Mouse (Mus musculus): ENCODE data around the gene Gdpd3. TPM values are rescaled to one million over a fixed set of nuclear protein-coding genes. Genes with fewer than 3 reads are reported as not detected.
A peak's percentile ranks its signal among the peaks of the same experiment; 100 is the strongest.

Gene Gdpd3
- polyA plus RNA-seq, 1 experiment = 3.6 TPM

DNA sequence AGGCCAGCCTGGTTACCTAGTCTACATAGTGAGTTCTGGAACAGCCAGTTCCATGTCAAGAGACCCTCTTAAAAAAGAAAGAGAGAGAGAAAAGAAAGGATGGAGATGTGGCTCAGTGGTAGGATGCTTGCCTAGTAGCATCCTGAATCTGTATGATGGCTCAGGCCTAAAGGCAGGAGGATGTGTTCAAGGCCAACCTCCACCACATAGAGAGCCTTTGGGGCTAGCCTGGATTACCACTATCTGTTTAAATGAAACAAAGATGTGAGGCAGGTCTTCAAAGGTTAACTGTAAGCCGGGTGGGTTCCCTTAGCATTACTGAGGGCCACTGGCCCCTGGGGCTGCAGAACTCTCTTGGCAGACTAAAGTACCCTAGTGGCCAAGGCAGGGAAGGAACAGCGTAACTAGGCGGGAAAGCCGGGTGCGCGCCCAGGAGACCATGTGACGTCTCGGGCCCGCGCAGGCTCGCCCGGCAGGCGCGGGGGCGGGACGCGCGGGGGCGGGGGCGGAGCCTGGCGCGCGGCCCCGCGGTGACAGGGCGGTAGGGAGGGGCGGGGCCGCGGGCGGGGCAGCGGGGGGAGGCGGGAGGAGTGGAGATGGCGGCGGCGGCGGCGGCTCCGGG is 7.0 kb upstream of the Gdpd3 start, which contains the start of gene Mapk3:
Mapk3 (plus strand) TSS at position 552 of the 622 bp plus-strand sequence.
- Histone ChIP-seq H3K9me3 (replicated peaks; ENCODE audit: control insufficient read depth, insufficient read depth, low read length, poor library complexity, severe bottlenecking) (no peaks in the 10 kb centered on the region), H3K4me3 (ENCODE audit: low read depth, low read length) (peak within 1 kb of the TSS; percentile 82), H3K4me1 (ENCODE audit: control insufficient read depth, insufficient read depth, low read length) (peaks cover 4% of the 10 kb centered on the region), H3K9ac (ENCODE audit: low read depth, poor library complexity, severe bottlenecking) (peak within 1 kb of the TSS; percentile 65), H3K36me3 (ENCODE audit: control insufficient read depth, insufficient read depth, low read length, poor library complexity, severe bottlenecking) (peaks cover 7% of the 10 kb centered on the region; the same call in 1 of the 2 replicates), H3K27ac (ENCODE audit: insufficient read depth, low read length) (no peak within 1 kb of the TSS; the same call in 1 of the 2 replicates), H3K27me3 (ENCODE audit: control insufficient read depth, insufficient read depth, low read length, poor library complexity, severe bottlenecking) (no peaks in the 10 kb centered on the region)
- TF ChIP-seq EP300 (IDR thresholded peaks at IDR 0.05; ENCODE audit: insufficient read depth, low read depth, low read length) = 0 out of 2 replicates have a peak, but pooled peaks have one; percentile 26
- peak; percentile 40 for TF ChIP-seq POLR2A (IDR thresholded peaks at IDR 0.05; ENCODE audit: insufficient read depth, low read length)
- TF ChIP-seq CTCF (IDR thresholded peaks at IDR 0.05; ENCODE audit: low read depth, low read length) = peak; percentile 30

- H3K4me1 ChIP-seq (ENCODE audit: control insufficient read depth, insufficient read depth, low read length) = peaks cover 4% of the 10 kb centered on the region
These were observed 6.3 kb upstream of the Gdpd3 start for GRCm38 (mm10) chr7:126759672-126760390.

DNA sequence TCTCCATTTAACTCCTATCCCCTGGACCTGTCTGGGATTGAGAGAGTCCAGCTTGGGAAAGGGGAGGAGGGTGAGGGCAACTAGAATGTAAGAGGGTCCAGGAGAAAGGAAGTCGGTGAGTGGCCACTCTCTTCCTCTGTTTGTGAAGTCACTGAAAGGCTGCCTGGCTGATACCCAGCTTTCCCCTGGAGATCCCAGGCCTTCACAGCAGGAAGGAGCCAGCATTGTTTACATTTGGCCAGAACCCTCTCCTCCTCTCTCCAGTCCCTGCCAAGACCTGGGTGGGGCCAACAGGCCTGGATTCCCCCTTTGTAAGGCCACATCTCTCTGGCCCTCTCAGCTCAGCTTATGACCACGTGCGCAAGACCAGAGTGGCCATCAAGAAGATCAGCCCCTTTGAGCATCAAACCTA is 5.7 kb upstream of the Gdpd3 start:
- peak overlapping the region; percentile 82 for H3K4me3 ChIP-seq (ENCODE audit: low read depth, low read length)
- H3K9me3 ChIP-seq (replicated peaks; ENCODE audit: control insufficient read depth, insufficient read depth, low read length, poor library complexity, severe bottlenecking) = no peaks in the 10 kb centered on the region
- no peak overlapping the region; the same call in 1 of the 2 replicates for H3K27ac ChIP-seq (ENCODE audit: insufficient read depth, low read length)
- H3K36me3 ChIP-seq (ENCODE audit: control insufficient read depth, insufficient read depth, low read length, poor library complexity, severe bottlenecking) = peaks cover 17% of the 10 kb centered on the region
- H3K4me1 ChIP-seq (ENCODE audit: control insufficient read depth, insufficient read depth, low read length) = peaks cover 4% of the 10 kb centered on the region
- TF ChIP-seq EP300 (IDR thresholded peaks at IDR 0.05; ENCODE audit: insufficient read depth, low read depth, low read length) (0 out of 2 replicates have a peak, but pooled peaks have one; percentile 30), CTCF (IDR thresholded peaks at IDR 0.05; ENCODE audit: low read depth, low read length) (no peak), POLR2A (IDR thresholded peaks at IDR 0.05; ENCODE audit: insufficient read depth, low read length) (no peak)
- peak overlapping the region; percentile 65 for H3K9ac ChIP-seq (ENCODE audit: low read depth, poor library complexity, severe bottlenecking)
- no peaks in the 10 kb centered on the region for H3K27me3 ChIP-seq (ENCODE audit: control insufficient read depth, insufficient read depth, low read length, poor library complexity, severe bottlenecking)

More at GRCm38 (mm10) chr7:126759672-126760390, 6.3 kb upstream of the Gdpd3 start:
- H3K4me3 ChIP-seq (ENCODE audit: low read depth, low read length) = peak overlapping the region; percentile 82
- peaks cover 13% of the 10 kb centered on the region for H3K36me3 ChIP-seq (ENCODE audit: control insufficient read depth, insufficient read depth, low read length, poor library complexity, severe bottlenecking)
- no peaks in the 10 kb centered on the region for H3K27me3 ChIP-seq (ENCODE audit: control insufficient read depth, insufficient read depth, low read length, poor library complexity, severe bottlenecking)
- peak overlapping the region; percentile 65 for H3K9ac ChIP-seq (ENCODE audit: low read depth, poor library complexity, severe bottlenecking)
- TF ChIP-seq CTCF (IDR thresholded peaks at IDR 0.05; ENCODE audit: low read depth, low read length) = no peak
- no peak for TF ChIP-seq EP300 (IDR thresholded peaks at IDR 0.05; ENCODE audit: insufficient read depth, low read depth, low read length)
- TF ChIP-seq POLR2A (IDR thresholded peaks at IDR 0.05; ENCODE audit: insufficient read depth, low read length) = no peak
- H3K9me3 ChIP-seq (replicated peaks; ENCODE audit: control insufficient read depth, insufficient read depth, low read length, poor library complexity, severe bottlenecking) = no peaks in the 10 kb centered on the region
- H3K27ac ChIP-seq (ENCODE audit: insufficient read depth, low read length) = no peak overlapping the region; the same call in 1 of the 2 replicates

- 0 out of 2 replicates have a peak overlapping the region, but pooled peaks have one; percentile 3 for H3K27ac ChIP-seq (ENCODE audit: insufficient read depth, low read length)
- H3K9ac ChIP-seq (ENCODE audit: low read depth, poor library complexity, severe bottlenecking) = no peak overlapping the region; the same call in 1 of the 2 replicates
- no peak overlapping the region for H3K4me3 ChIP-seq (ENCODE audit: low read depth, low read length)
- peaks cover 4% of the 10 kb centered on the region for H3K4me1 ChIP-seq (ENCODE audit: control insufficient read depth, insufficient read depth, low read length)
- H3K9me3 ChIP-seq (replicated peaks; ENCODE audit: control insufficient read depth, insufficient read depth, low read length, poor library complexity, severe bottlenecking) = no peaks in the 10 kb centered on the region
- no peak for TF ChIP-seq CTCF (IDR thresholded peaks at IDR 0.05; ENCODE audit: low read depth, low read length)
- TF ChIP-seq EP300 (IDR thresholded peaks at IDR 0.05; ENCODE audit: insufficient read depth, low read depth, low read length) = no peak
- no peak for TF ChIP-seq POLR2A (IDR thresholded peaks at IDR 0.05; ENCODE audit: insufficient read depth, low read length)
- peaks cover 17% of the 10 kb centered on the region for H3K36me3 ChIP-seq (ENCODE audit: control insufficient read depth, insufficient read depth, low read length, poor library complexity, severe bottlenecking)
- no peaks in the 10 kb centered on the region for H3K27me3 ChIP-seq (ENCODE audit: control insufficient read depth, insufficient read depth, low read length, poor library complexity, severe bottlenecking)
These were observed 5.2 kb upstream of the Gdpd3 start for GRCm38 (mm10) chr7:126760956-126761355.

DNA sequence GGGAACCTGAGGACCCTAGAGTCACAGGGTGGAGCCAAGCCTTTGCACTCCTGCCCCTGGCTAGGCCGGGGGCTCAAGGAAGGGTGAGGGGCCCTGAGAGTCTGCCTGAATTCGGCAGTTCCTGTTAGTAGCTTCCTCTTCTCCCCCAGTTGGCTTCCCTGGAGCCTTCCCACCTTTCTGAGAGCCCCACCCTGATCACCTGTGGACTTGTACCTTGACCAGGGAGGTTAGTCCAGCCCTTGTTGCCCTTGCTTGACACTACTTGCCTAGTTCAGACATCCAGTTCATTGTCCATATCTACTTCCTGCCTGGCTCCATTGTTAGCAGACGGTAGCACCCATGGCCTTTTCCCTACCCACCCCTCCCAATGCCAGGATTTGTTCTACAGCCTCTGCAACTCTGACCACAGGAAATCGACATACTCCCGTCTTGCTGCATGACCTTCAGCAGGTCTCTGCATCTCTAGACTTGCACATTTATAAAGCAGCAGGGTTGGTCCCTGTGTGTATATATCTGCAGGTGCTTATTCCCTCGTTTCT is 4.5 kb upstream of the Gdpd3 start:
- Histone ChIP-seq H3K9ac (ENCODE audit: low read depth, poor library complexity, severe bottlenecking) (no peak overlapping the region), H3K27ac (ENCODE audit: insufficient read depth, low read length) (peak overlapping the region; percentile 3; the same call in 1 of the 2 replicates), H3K4me3 (ENCODE audit: low read depth, low read length) (no peak overlapping the region)

More for the DNA sequence above, 4.5 kb upstream of the Gdpd3 start:
- no peak for TF ChIP-seq EP300 (IDR thresholded peaks at IDR 0.05; ENCODE audit: insufficient read depth, low read depth, low read length)
- Histone ChIP-seq H3K4me1 (ENCODE audit: control insufficient read depth, insufficient read depth, low read length) (peaks cover 4% of the 10 kb centered on the region), H3K36me3 (ENCODE audit: control insufficient read depth, insufficient read depth, low read length, poor library complexity, severe bottlenecking) (peaks cover 17% of the 10 kb centered on the region), H3K9me3 (replicated peaks; ENCODE audit: control insufficient read depth, insufficient read depth, low read length, poor library complexity, severe bottlenecking) (no peaks in the 10 kb centered on the region), H3K27me3 (ENCODE audit: control insufficient read depth, insufficient read depth, low read length, poor library complexity, severe bottlenecking) (no peaks in the 10 kb centered on the region)
